Mouse (Mus musculus): Measurements from ENCODE around the gene Rps15.

GRCm38 (mm10) chr10:80332525-80332989 is 40.3 kb downstream of the Rps15 start:
- TF ChIP-seq POLR2A (IDR thresholded peaks at IDR 0.05; ENCODE audit: insufficient read depth, low read length) (no peak), CTCF (IDR thresholded peaks at IDR 0.05; ENCODE audit: low read depth, low read length) (no peak)
